Mouse (Mus musculus): ENCODE data around the gene Lin54.
"Not testable (repeated sequence)": the region's sequence is repeated elsewhere in the genome, so short reads cannot be mapped to it uniquely, and the experiment has no call there.

Lin54 gene

DNA sequence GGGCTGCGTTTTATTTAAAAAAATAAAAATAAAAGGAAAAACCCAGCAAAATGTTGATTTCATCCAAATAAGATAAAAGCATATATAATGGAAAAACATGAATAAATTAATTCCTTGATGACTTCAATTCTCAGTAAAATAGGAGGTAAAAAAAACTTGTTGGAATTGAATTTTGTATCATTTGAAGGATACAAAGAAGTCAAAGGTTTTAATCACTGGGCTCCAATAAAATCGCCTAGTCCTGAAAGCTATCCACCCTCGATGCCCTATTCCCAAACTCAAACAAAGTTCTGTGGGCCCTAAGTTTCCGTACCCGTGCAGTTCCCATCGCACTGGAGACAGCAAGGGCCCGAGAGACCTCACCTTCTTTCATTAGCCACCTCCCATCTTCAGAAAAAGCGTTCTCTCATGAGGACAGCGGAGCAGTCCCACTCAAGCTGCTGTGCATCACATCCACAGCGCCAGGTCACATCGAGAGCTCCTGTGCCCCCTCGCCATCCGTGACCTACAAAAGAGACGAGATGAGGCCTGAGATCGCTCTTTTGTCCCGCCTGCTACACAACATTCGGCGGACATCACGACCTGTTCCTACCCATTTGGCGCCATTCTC is 71.6 kb downstream of the Lin54 start:
- in situ Hi-C loops (cut with MboI; ENCODE audit: low pct_unique_long_range_greater_than_20kb in 1 of 2, low sequenced_read_pairs in 2 of 2, unreplicated experiment in 1 of 2) = no loop called here

DNA sequence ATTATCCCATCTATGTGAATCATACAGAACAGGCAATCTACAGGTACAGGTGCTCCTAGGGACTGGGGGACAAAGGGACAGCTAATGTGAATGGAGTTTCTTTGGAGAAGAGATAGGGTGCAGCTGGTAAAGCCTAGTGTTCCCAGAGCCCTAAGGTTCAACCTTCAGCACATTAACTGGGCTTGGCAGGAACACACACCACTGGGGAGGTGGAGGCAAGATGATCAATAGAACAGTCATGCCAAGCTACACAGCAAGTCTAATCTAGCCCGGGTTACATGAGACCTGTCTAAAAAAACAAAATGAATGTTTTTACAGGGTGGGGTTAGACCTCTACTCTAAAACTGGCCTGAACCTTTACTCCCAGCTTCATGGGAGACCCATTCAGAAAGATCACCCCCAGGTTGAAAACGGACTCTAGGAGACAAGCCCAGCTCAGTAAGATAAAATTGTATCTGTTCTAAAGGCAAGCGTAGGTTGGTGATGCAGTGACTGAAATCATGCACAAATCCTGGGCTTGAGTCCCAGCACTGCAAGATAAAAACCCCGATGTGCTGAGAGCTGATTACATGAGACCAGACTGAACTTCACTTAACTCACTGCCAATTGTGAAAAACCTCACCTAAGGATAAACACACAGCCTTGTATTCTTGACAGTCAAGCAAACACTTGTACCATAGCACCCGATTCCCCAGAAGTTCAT is 72.3 kb downstream of the Lin54 start:
- in situ Hi-C loops (cut with MboI; ENCODE audit: low pct_unique_long_range_greater_than_20kb in 1 of 2, low sequenced_read_pairs in 2 of 2, unreplicated experiment in 1 of 2) = no loop called here

DNA sequence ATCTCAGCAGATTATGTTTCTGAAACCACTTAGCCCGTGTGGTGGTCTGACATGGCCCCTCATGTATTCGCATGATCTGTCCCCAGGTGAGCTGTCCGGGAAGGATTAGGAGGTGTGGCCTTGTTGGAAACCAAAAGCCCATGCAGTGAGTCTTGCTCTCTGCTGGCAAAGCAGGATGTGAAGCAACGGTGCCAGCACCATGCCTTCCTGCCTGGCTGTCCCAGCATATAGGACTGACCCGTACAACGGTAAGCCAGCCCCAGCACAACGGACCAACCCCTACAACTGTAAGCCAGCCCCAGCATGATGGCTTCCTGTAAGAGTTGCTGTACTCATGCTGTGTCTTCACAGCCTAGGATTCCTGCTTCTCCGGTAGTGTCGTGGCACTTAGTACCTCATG is 73.2 kb downstream of the Lin54 start:
- in situ Hi-C loops (cut with MboI; ENCODE audit: low pct_unique_long_range_greater_than_20kb in 1 of 2, low sequenced_read_pairs in 2 of 2, unreplicated experiment in 1 of 2) = no loop called here

GRCm38 (mm10) chr5:100425823-100426222 is 74.6 kb downstream of the Lin54 start:
- in situ Hi-C loops (cut with MboI; ENCODE audit: low pct_unique_long_range_greater_than_20kb in 1 of 2, low sequenced_read_pairs in 2 of 2, unreplicated experiment in 1 of 2) = not testable (repeated sequence)

- in situ Hi-C loops (cut with MboI; ENCODE audit: low pct_unique_long_range_greater_than_20kb in 1 of 2, low sequenced_read_pairs in 2 of 2, unreplicated experiment in 1 of 2) = no loop called here
Measured at GRCm38 (mm10) chr5:100424252-100424651, 76.2 kb downstream of the Lin54 start.

DNA sequence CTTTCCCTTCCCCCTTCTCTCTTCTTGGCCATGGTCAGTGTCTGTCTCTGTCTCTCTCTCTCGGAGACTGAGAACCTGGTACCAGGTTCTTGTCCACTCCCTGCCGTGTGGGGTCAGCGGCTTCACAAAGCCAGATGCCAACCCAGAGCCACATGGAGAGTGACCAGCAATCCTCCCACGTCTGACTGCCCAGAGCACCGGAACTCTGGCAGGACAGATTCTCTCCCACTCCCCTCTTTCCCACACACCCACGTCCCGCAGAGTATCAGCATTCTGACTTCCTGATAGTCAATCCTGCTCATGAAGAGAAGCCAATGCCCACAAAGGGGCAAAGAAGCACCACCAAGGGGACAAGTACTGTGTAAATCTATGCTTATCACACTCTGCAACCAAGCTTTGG is 76.8 kb downstream of the Lin54 start:
- in situ Hi-C loops (cut with MboI; ENCODE audit: low pct_unique_long_range_greater_than_20kb in 1 of 2, low sequenced_read_pairs in 2 of 2, unreplicated experiment in 1 of 2) = no loop called here

GRCm38 (mm10) chr5:100418861-100419260 is 81.6 kb downstream of the Lin54 start:
- in situ Hi-C loops (cut with MboI; ENCODE audit: low pct_unique_long_range_greater_than_20kb in 1 of 2, low sequenced_read_pairs in 2 of 2, unreplicated experiment in 1 of 2) = no loop called here

- in situ Hi-C loops (cut with MboI; ENCODE audit: low pct_unique_long_range_greater_than_20kb in 1 of 2, low sequenced_read_pairs in 2 of 2, unreplicated experiment in 1 of 2) = no loop called here
Measured at GRCm38 (mm10) chr5:100418077-100418476, 82.4 kb downstream of the Lin54 start.

DNA sequence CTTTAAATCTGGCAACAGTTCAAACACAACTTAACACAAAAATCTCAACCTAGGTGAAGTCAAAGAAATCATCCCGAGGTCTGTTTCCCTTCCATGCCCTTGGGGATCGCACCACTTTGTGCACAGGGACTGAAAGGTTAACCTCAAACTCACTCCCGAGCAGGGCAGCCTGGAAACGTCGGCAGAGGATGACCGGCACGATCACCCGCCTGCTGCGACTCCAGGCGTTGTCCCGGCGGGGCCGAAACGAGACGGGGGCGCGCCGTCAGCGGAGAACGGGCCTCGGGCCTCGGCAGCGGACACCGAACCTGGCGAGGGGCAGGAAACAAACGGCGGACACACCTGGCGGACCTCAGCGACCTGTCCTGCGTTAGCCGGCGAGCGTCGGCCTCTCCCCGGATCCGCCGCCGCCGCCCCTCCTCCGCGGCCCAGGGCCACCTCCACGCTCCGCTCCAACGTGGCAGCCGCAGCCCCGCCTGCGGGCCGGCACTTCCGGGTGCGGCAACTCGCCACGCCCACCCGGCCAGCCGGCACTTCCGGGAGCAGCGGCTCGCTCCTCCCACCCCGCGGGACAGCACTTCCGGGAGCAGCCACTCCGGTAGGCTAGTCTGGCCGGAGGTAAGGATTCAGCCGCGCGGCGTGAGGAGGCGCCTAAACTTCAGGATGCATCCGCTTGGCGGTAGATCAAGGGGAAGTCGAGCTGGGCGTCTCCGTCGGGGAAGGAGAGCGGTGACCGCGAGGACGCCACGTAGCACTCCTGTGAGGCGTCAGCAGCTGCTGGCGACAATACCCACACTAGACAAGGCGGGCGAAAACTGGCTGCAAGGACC is 84.5 kb downstream of the Lin54 start, which contains the start of gene Sec31a:
Gene Sec31a (minus strand): TSS at position 474 of the 830 bp plus-strand sequence.
- in situ Hi-C loops (cut with MboI; ENCODE audit: low pct_unique_long_range_greater_than_20kb in 1 of 2, low sequenced_read_pairs in 2 of 2, unreplicated experiment in 1 of 2) = no loop called here

DNA sequence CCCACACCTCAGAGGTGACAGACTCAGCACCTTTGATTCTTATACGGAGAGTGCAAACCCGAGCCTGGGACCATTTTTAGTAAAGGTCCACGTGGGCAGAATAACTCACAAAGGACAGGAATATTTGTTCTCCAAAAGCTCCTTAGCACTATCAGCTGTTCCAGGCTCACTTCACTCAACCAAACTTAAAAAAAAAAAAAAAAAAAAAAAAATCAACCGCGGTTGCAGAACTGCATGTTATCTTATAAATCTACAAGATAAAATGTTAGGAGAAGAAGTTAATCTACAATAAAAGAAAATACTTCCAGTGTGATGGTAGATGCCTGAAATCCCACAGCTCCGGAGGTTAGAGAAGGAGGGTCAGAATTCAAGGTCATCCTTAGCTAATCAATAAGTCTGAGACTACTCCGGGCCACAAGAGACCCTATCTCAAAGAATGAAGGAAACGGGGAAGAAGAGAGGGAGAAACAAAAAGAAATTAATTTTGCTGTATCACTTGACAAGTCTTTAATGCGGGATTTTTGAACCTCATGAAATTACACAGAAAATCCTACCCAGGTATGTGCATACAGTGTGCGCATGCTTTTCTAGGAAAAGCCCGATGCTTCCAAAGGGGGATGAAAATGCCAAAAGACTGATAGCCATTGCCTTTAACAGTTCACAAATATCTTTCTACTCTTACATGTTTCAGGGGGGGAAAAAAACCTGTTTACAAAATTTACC is 85.8 kb downstream of the Lin54 start:
- in situ Hi-C loops (cut with MboI; ENCODE audit: low pct_unique_long_range_greater_than_20kb in 1 of 2, low sequenced_read_pairs in 2 of 2, unreplicated experiment in 1 of 2) = no loop called here

GRCm38 (mm10) chr5:100412886-100413285 is 87.6 kb downstream of the Lin54 start:
- in situ Hi-C loops (cut with MboI; ENCODE audit: low pct_unique_long_range_greater_than_20kb in 1 of 2, low sequenced_read_pairs in 2 of 2, unreplicated experiment in 1 of 2) = no loop called here

DNA sequence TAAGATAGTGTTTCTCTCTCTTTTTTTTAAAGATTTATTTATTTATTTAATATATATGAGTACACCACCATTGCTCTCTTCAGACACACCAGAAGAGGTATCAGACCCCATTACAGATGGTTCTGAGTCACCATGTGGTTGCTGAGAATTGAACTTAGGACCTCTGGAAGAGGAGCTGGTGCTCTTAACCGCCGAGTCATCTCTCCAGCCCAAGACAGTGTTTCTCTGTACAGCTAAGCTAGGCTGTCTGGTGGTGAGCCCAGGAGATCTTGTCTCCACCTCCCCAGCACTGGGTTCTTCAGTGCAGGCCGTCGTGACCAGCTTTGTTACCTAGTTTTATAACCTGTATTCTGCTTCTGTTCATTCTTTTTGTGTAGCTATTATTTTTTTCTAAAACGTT is 90.2 kb downstream of the Lin54 start:
- in situ Hi-C loops (cut with MboI; ENCODE audit: low pct_unique_long_range_greater_than_20kb in 1 of 2, low sequenced_read_pairs in 2 of 2, unreplicated experiment in 1 of 2) = no loop called here

DNA sequence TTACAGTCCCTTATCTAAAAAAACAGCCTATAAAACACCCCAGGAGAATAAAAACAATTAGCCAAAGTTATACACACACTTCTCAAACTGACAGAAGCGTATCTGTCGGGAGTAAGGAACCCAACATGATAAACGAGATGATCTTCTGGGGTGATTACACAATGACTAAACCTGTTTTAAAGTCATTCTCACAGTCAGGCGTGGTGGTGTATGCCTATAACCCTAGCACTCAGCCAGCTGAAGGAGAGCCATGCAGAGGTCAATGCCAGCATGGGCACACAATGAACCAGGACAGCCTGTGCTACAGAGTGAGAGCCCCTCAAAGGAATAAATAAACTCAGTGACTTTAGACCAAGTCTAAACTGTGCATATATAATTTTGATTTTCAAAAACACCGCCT is 92.0 kb downstream of the Lin54 start:
- in situ Hi-C loops (cut with MboI; ENCODE audit: low pct_unique_long_range_greater_than_20kb in 1 of 2, low sequenced_read_pairs in 2 of 2, unreplicated experiment in 1 of 2) = no loop called here

DNA sequence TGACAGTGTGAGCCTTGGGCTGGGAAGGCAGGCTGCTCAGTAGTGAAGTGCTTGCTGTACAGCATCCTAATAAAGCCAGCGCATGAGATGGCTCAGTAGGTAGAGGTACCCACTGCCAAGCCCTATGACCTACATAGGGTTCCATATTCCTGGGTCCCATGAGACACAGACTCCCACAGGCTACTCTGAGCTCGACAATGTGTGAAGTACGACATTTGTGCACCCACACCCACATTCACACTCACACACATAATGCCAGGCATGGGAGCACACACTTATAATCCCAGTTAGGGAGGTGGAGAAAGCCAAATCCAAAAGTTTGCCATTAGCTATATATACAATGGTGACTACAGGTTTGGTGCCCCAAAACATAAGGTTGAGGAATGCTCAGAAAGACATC is 103.7 kb downstream of the Lin54 start:
- in situ Hi-C loops (cut with MboI; ENCODE audit: low pct_unique_long_range_greater_than_20kb in 1 of 2, low sequenced_read_pairs in 2 of 2, unreplicated experiment in 1 of 2) = loop anchor here in 1 of 2 experiments (25.0 kb wide), 1 partner anchor 391 kb away; the partner anchor contains the start of genes Helq and Mrps18c

DNA sequence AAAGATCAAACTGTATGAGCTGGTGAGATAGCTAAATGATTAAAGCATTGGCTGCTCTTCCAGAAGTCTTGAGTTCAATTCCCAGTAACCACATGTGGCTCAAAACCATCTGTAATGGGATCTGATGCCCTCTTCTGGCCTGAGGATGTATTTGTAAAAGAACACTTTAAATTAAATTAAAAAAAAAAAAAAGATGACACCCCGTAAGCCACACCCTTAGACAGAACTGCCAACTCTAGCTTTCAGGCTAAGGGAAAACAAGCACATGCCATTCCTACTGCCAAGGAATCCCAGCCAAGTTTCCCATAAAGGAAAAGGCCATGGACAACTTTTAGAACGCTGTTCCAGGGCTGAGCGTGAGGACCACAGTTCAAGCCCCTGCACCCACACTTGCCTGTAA is 106.8 kb downstream of the Lin54 start:
- in situ Hi-C loops (cut with MboI; ENCODE audit: low pct_unique_long_range_greater_than_20kb in 1 of 2, low sequenced_read_pairs in 2 of 2, unreplicated experiment in 1 of 2) = loop anchor here in 1 of 2 experiments (25.0 kb wide), 1 partner anchor 394 kb away; the partner anchor contains the start of genes Helq and Mrps18c

- in situ Hi-C loops (cut with MboI; ENCODE audit: low pct_unique_long_range_greater_than_20kb in 1 of 2, low sequenced_read_pairs in 2 of 2, unreplicated experiment in 1 of 2) = loop anchor here in 1 of 2 experiments (25.0 kb wide), 1 partner anchor 395 kb away; the partner anchor contains the start of genes Helq and Mrps18c
Measured at GRCm38 (mm10) chr5:100392436-100392955, 107.9 kb downstream of the Lin54 start.
